Mouse (Mus musculus): Measurements from ENCODE around the gene Zfp667. TPM values are rescaled to one million over a fixed set of nuclear protein-coding genes. Genes with fewer than 3 reads are reported as not detected.
A peak's percentile ranks its signal among the peaks of the same experiment; 100 is the strongest.

Zfp667 gene
- polyA plus RNA-seq, 2 experiments: 2.2 to 5.3 TPM

GRCm38 (mm10) chr7:6262120-6262519 is 24.3 kb upstream of the Zfp667 start:
- H3K9ac ChIP-seq (replicated peaks): no peak overlapping the region
- no peak overlapping the region for H3K4me3 ChIP-seq (ENCODE audit: insufficient read depth in 1 of 2, low read depth in 2 of 2, low read length in 2 of 2)
- ATAC-seq (ENCODE audit: insufficient read depth) (no peak), DNase-seq (ENCODE audit: low read depth in 3 of 3, low spot score in 3 of 3) (no peak)
- 68% methylated on average over 3 of the region's 3 CpGs for WGBS (ENCODE audit: insufficient replicate concordance)
- no peaks in the 10 kb centered on the region for H3K9me3 ChIP-seq (ENCODE audit: control insufficient read depth, low read length)
- no peaks in the 10 kb centered on the region for H3K27me3 ChIP-seq (ENCODE audit: control insufficient read depth, insufficient read depth, low read length)
- no peak overlapping the region for H3K27ac ChIP-seq
- H3K4me1 ChIP-seq (replicated peaks; ENCODE audit: control insufficient read depth in 2 of 2, insufficient read depth in 2 of 2, low read length in 1 of 2): no peaks in the 10 kb centered on the region
- H3K4me2 ChIP-seq (ENCODE audit: low read depth): no peak overlapping the region
- TF ChIP-seq CTCF (IDR thresholded peaks at IDR 0.05; ENCODE audit: low read depth): peak; percentile 9; the same call in 1 of the 2 replicates
- TF ChIP-seq EP300 (IDR thresholded peaks at IDR 0.05; ENCODE audit: low read depth): no peak
- no peaks in the 10 kb centered on the region for H3K36me3 ChIP-seq (replicated peaks; ENCODE audit: control insufficient read depth, insufficient read depth, low read depth)

GRCm38 (mm10) chr7:6262984-6263383 is 23.4 kb upstream of the Zfp667 start:
- Histone ChIP-seq H3K9me3 (ENCODE audit: control insufficient read depth, low read length) (no peaks in the 10 kb centered on the region), H3K9ac (replicated peaks) (no peak overlapping the region), H3K27me3 (ENCODE audit: control insufficient read depth, insufficient read depth, low read length) (no peaks in the 10 kb centered on the region), H3K4me3 (ENCODE audit: insufficient read depth in 1 of 2, low read depth in 2 of 2, low read length in 2 of 2) (no peak overlapping the region), H3K27ac (no peak overlapping the region), H3K36me3 (replicated peaks; ENCODE audit: control insufficient read depth, insufficient read depth, low read depth) (no peaks in the 10 kb centered on the region), H3K4me1 (replicated peaks; ENCODE audit: control insufficient read depth in 2 of 2, insufficient read depth in 2 of 2, low read length in 1 of 2) (no peaks in the 10 kb centered on the region), H3K4me2 (ENCODE audit: low read depth) (no peak overlapping the region)
- 55% methylated on average over 4 of the region's 4 CpGs for WGBS (ENCODE audit: insufficient replicate concordance)
- no peak for DNase-seq (ENCODE audit: low read depth in 3 of 3, low spot score in 3 of 3)
- no peak for TF ChIP-seq CTCF (IDR thresholded peaks at IDR 0.05; ENCODE audit: low read depth)
- TF ChIP-seq EP300 (IDR thresholded peaks at IDR 0.05; ENCODE audit: low read depth): no peak
- ATAC-seq (ENCODE audit: insufficient read depth): no peak

- Histone ChIP-seq H3K4me3 (ENCODE audit: insufficient read depth in 1 of 2, low read depth in 2 of 2, low read length in 2 of 2) (no peak overlapping the region), H3K9me3 (ENCODE audit: control insufficient read depth, low read length) (no peaks in the 10 kb centered on the region)
- WGBS (ENCODE audit: insufficient replicate concordance): 39% methylated on average over 8 of the region's 8 CpGs
Measured at GRCm38 (mm10) chr7:6265695-6266094, 20.7 kb upstream of the Zfp667 start.

GRCm38 (mm10) chr7:6277906-6278305 is 8.5 kb upstream of the Zfp667 start:
- Histone ChIP-seq H3K9me3 (ENCODE audit: control insufficient read depth, low read length) (no peaks in the 10 kb centered on the region), H3K27ac (peak overlapping the region; percentile 14; the same call in 1 of the 2 replicates), H3K27me3 (ENCODE audit: control insufficient read depth, insufficient read depth, low read length) (no peaks in the 10 kb centered on the region), H3K4me1 (replicated peaks; ENCODE audit: control insufficient read depth in 2 of 2, insufficient read depth in 2 of 2, low read length in 1 of 2) (peaks cover 5 to 16% of the 10 kb centered on the region in 2 experiments), H3K9ac (replicated peaks) (no peak overlapping the region), H3K4me3 (ENCODE audit: insufficient read depth in 1 of 2, low read depth in 2 of 2, low read length in 2 of 2) (no peak overlapping the region), H3K36me3 (replicated peaks; ENCODE audit: control insufficient read depth, insufficient read depth, low read depth) (no peaks in the 10 kb centered on the region), H3K4me2 (ENCODE audit: low read depth) (no peak overlapping the region)
- peak; percentile 85 for ATAC-seq (ENCODE audit: insufficient read depth)
- DNase-seq (ENCODE audit: low read depth in 3 of 3, low spot score in 3 of 3): peak; percentile 42 to 46 (median 44)
- TF ChIP-seq CTCF (IDR thresholded peaks at IDR 0.05; ENCODE audit: low read depth) (no peak), EP300 (IDR thresholded peaks at IDR 0.05; ENCODE audit: low read depth) (peak; percentile 85)
- WGBS (ENCODE audit: insufficient replicate concordance): 16% methylated on average over 3 of the region's 3 CpGs

More at GRCm38 (mm10) chr7:6265695-6266094, 20.7 kb upstream of the Zfp667 start:
- Histone ChIP-seq H3K27me3 (ENCODE audit: control insufficient read depth, insufficient read depth, low read length) (no peaks in the 10 kb centered on the region), H3K4me2 (ENCODE audit: low read depth) (no peak overlapping the region), H3K9ac (replicated peaks) (no peak overlapping the region), H3K4me1 (replicated peaks; ENCODE audit: control insufficient read depth in 2 of 2, insufficient read depth in 2 of 2, low read length in 1 of 2) (no peaks in the 10 kb centered on the region), H3K36me3 (replicated peaks; ENCODE audit: control insufficient read depth, insufficient read depth, low read depth) (no peaks in the 10 kb centered on the region), H3K27ac (no peak overlapping the region)
- DNase-seq (ENCODE audit: low read depth in 3 of 3, low spot score in 3 of 3): peak in 1 of 3 experiments; percentile 42
- no peak for TF ChIP-seq EP300 (IDR thresholded peaks at IDR 0.05; ENCODE audit: low read depth)
- peak; percentile 90 for TF ChIP-seq CTCF (IDR thresholded peaks at IDR 0.05; ENCODE audit: low read depth)
- 0 out of 2 replicates have a peak, but pooled peaks have one; percentile 41 for ATAC-seq (ENCODE audit: insufficient read depth)

- H3K4me2 ChIP-seq (ENCODE audit: low read depth): peak overlapping the region; percentile 85
- peak; percentile 70 to 78 (median 73) for DNase-seq (ENCODE audit: low read depth in 3 of 3, low spot score in 3 of 3)
- H3K9me3 ChIP-seq (ENCODE audit: control insufficient read depth, low read length): no peaks in the 10 kb centered on the region
- TF ChIP-seq EP300 (IDR thresholded peaks at IDR 0.05; ENCODE audit: low read depth) (no peak), CTCF (IDR thresholded peaks at IDR 0.05; ENCODE audit: low read depth) (peak; percentile 78)
- H3K27ac ChIP-seq: no peak overlapping the region
- peak overlapping the region; percentile 70; the same call in 1 of the 2 replicates for H3K9ac ChIP-seq (replicated peaks)
- peaks cover 9 to 30% of the 10 kb centered on the region in 2 experiments for H3K4me1 ChIP-seq (replicated peaks; ENCODE audit: control insufficient read depth in 2 of 2, insufficient read depth in 2 of 2, low read length in 1 of 2)
- peak overlapping the region; percentile 67 to 97; a peak in 3 of 4 replicates for H3K4me3 ChIP-seq (ENCODE audit: insufficient read depth in 1 of 2, low read depth in 2 of 2, low read length in 2 of 2)
- 3% methylated on average over 1 of the region's 1 CpGs for WGBS (ENCODE audit: insufficient replicate concordance)
- H3K36me3 ChIP-seq (replicated peaks; ENCODE audit: control insufficient read depth, insufficient read depth, low read depth): no peaks in the 10 kb centered on the region
- H3K27me3 ChIP-seq (ENCODE audit: control insufficient read depth, insufficient read depth, low read length): no peaks in the 10 kb centered on the region
- ATAC-seq (ENCODE audit: insufficient read depth): no peak
Measured at GRCm38 (mm10) chr7:6282749-6283148, 3.6 kb upstream of the Zfp667 start.
